Mouse (Mus musculus) CD4-positive, CD25-positive, alpha-beta regulatory T cell (primary cell): ENCODE measurements around the gene Olfr1537. TPM values are rescaled to one million over a fixed set of nuclear protein-coding genes. Genes with fewer than 3 reads are reported as not detected.

Experiments
- polyA plus RNA-seq: library from polyadenylated mRNA; unstranded; fragments of 100-300 nt; shearing (Covaris generic); gene quantifications from one replicate; pipeline ENCODE4 v1.2.1, GENCODE M21; 2017

Olfr1537 gene
- not detected for polyA plus RNA-seq

DNA sequence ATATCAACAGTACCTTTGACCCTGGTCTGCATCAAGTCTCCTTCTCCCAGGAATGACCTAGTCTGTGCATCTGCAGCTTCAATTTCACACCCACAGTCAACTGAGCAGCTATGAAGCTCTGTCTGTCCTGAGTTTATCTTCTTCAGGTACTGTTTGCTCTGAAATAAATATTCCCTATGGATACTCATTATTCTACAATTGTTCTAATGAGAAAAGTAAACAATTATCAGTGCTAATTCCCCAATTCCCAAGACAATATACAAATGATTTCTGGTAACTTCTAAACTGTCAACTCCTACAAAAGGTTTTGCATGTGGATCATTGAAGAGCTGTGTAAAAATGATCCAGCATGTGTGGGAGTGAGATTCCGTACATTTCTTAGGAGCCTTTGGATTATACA is at the start of gene Olfr1537:
Olfr1537 (minus strand) TSS at position 101 of the 400 bp plus-strand sequence.

GRCm38 (mm10) chr9:39276718-39277117 is 26.9 kb upstream of the Olfr1537 start, which contains the start of gene Olfr945:
Gene Olfr945 (minus strand): TSS chr9:39276818.

DNA sequence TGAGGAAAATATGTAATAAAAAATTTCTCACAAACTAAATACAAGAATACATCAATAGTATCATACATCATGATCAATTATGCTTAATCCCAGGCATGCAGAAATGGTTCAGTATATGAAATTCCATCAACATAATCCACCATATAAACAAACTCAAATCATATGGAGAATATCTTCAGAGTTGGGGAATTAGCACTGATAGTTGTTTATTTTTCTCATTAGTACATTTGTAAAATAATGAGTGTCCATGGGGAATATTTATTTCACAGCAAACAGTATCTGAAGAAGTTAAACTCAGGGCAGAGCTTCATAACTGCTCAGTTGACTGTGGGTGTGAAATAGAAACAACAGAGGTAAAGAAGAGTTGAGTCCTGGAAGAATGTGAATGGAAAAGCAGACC is 48.2 kb downstream of the Olfr1537 start, which contains the start of gene Olfr944:
Olfr944 (plus strand) TSS at position 301 of the 400 bp plus-strand sequence.

Other genes with a start within 250 kb of the Olfr1537 start
- not detected for gene Olfr146, start 226.6 kb downstream of the Olfr1537 start, polyA plus RNA-seq
- not detected for gene Olfr937, start 185.0 kb downstream of the Olfr1537 start, polyA plus RNA-seq
- gene Olfr938, start 171.1 kb downstream of the Olfr1537 start, polyA plus RNA-seq = not detected
- gene Olfr27, start 121.9 kb downstream of the Olfr1537 start, polyA plus RNA-seq = not detected
- gene Olfr943, start 83.7 kb downstream of the Olfr1537 start, polyA plus RNA-seq = 0.05 TPM
- gene Olfr944, start 48.1 kb downstream of the Olfr1537 start, polyA plus RNA-seq = not detected
- not detected for gene Olfr945, start 26.8 kb upstream of the Olfr1537 start, polyA plus RNA-seq
- not detected for gene Olfr948, start 76.1 kb upstream of the Olfr1537 start, polyA plus RNA-seq
- not detected for gene Olfr951, start 137.4 kb upstream of the Olfr1537 start, polyA plus RNA-seq
- not detected for gene Olfr952, start 177.2 kb upstream of the Olfr1537 start, polyA plus RNA-seq
- not detected for gene Olfr954, start 206.7 kb upstream of the Olfr1537 start, polyA plus RNA-seq
- not detected for gene Olfr955, start 221.9 kb upstream of the Olfr1537 start, polyA plus RNA-seq
- gene Olfr44, start 244.0 kb upstream of the Olfr1537 start, polyA plus RNA-seq = not detected